Mouse (Mus musculus): ENCODE data around the gene Rars2.

DNA sequence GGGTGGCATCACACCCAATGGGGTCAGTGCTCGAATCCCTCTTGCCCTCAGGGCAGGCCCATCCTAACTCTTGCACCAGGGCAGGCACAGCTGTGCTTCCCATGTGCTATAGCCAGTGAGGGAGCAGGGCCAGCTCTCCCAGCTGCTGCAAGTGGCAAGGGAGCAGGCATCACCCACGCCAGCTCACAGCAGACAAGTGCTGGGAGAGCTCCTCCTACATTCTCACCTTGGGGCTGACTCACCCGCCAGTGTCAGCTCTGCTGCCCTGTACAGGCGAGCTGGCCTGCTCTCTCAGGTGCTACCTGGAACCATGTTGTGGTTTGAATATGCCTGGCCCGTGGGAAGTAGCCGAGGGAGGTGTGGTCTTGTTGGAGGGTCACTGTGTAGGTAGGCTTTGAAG lies 47.2 kb downstream of the Rars2 start:
- TF ChIP-seq EP300 (IDR thresholded peaks at IDR 0.05; ENCODE audit: low read depth) (no peak), CTCF (IDR thresholded peaks at IDR 0.05; ENCODE audit: low read depth) (no peak)

All from liver, postnatal 0 days (tissue).